Mouse (Mus musculus): ENCODE measurements around the gene Kdm2a.

Gene Kdm2a

GRCm38 (mm10) chr19:4397798-4398629 is at the start of gene Kdm2a:
Gene Kdm2a, minus strand, starts transcription at chr19:4398285.
- no peak for DNase-seq (ENCODE audit: low read depth, low spot score)

GRCm38 (mm10) chr19:4447445-4447844 is 49.4 kb upstream of the Kdm2a start:
- no peak for DNase-seq (ENCODE audit: low read depth, low spot score)

GRCm38 (mm10) chr19:4446661-4447420 is 48.8 kb upstream of the Kdm2a start:
- no peak for DNase-seq (ENCODE audit: low read depth, low spot score)

GRCm38 (mm10) chr19:4442408-4442807 is 44.3 kb upstream of the Kdm2a start:
- DNase-seq (ENCODE audit: low read depth, low spot score) = peak; percentile 61

GRCm38 (mm10) chr19:4441621-4442161 is 43.6 kb upstream of the Kdm2a start:
- no peak for DNase-seq (ENCODE audit: low read depth, low spot score)

- peak; percentile 79 for DNase-seq (ENCODE audit: low read depth, low spot score)
These were observed 43.1 kb upstream of the Kdm2a start for GRCm38 (mm10) chr19:4441090-4441591.

GRCm38 (mm10) chr19:4440222-4440621 is 42.1 kb upstream of the Kdm2a start:
- DNase-seq (ENCODE audit: low read depth, low spot score) = no peak

GRCm38 (mm10) chr19:4439161-4439801 is 41.2 kb upstream of the Kdm2a start, which contains the start of gene Rhod:
Gene Rhod, minus strand, starts transcription at chr19:4439432.
- DNase-seq (ENCODE audit: low read depth, low spot score) = peak; percentile 23

- peak; percentile 13 for DNase-seq (ENCODE audit: low read depth, low spot score)
These were observed 40.7 kb upstream of the Kdm2a start for GRCm38 (mm10) chr19:4438791-4439160.

- peak; percentile 24 for DNase-seq (ENCODE audit: low read depth, low spot score)
These were observed 39.8 kb upstream of the Kdm2a start for GRCm38 (mm10) chr19:4437886-4438285.

- no peak for DNase-seq (ENCODE audit: low read depth, low spot score)
These were observed 38.2 kb upstream of the Kdm2a start for GRCm38 (mm10) chr19:4436254-4436653.

GRCm38 (mm10) chr19:4434999-4435398 is 36.9 kb upstream of the Kdm2a start:
- DNase-seq (ENCODE audit: low read depth, low spot score) = no peak

- DNase-seq (ENCODE audit: low read depth, low spot score) = no peak
These were observed 35.7 kb upstream of the Kdm2a start for GRCm38 (mm10) chr19:4433756-4434155.

GRCm38 (mm10) chr19:4430091-4430620 is 32.1 kb upstream of the Kdm2a start:
- no peak for DNase-seq (ENCODE audit: low read depth, low spot score)

- peak; percentile 69 for DNase-seq (ENCODE audit: low read depth, low spot score)
These were observed 27.7 kb upstream of the Kdm2a start for GRCm38 (mm10) chr19:4425610-4426366.

- DNase-seq (ENCODE audit: low read depth, low spot score) = no peak
These were observed 24.9 kb upstream of the Kdm2a start for GRCm38 (mm10) chr19:4423021-4423420.

GRCm38 (mm10) chr19:4422581-4422980 is 24.5 kb upstream of the Kdm2a start:
- DNase-seq (ENCODE audit: low read depth, low spot score) = no peak

- no peak for DNase-seq (ENCODE audit: low read depth, low spot score)
These were observed 22.2 kb upstream of the Kdm2a start for GRCm38 (mm10) chr19:4420153-4420910.

- no peak for DNase-seq (ENCODE audit: low read depth, low spot score)
These were observed 21.6 kb upstream of the Kdm2a start for GRCm38 (mm10) chr19:4419711-4420110.

GRCm38 (mm10) chr19:4417713-4418112 is 19.6 kb upstream of the Kdm2a start:
- DNase-seq (ENCODE audit: low read depth, low spot score) = no peak
